Mouse (Mus musculus) forebrain, embryonic 16.5 days (tissue): ENCODE data around the gene Mpc2. TPM values are rescaled to one million over a fixed set of nuclear protein-coding genes. Genes with fewer than 3 reads are reported as not detected.

Source experiments
- ATAC-seq: fragments of 200-750 bp; cut with Nextera tagmentation; 2 replicates; pipeline ENCODE4 v1.8.0; 2017; ENCODE audit warnings: mild to moderate bottlenecking, moderate library complexity
- H3K27ac ChIP-seq: fragments of 300-500 bp; sonication (generic); 2 replicates; pipeline ENCODE4 v1.5.1; 2014; ENCODE audit warnings: low read length, control low read depth
- H3K27me3 ChIP-seq: fragments of 300-500 bp; sonication (generic); replicated peaks from 2 replicates; pipeline ENCODE4 v1.6.1; 2014; ENCODE audit warnings: low read length; ENCODE audit not compliant: control insufficient read depth, insufficient read depth
- H3K36me3 ChIP-seq: fragments of 300-500 bp; sonication (generic); 2 replicates; pipeline ENCODE4 v1.6.1; 2014; ENCODE audit not compliant: control insufficient read depth, insufficient read depth
- H3K4me1 ChIP-seq: fragments of 300-500 bp; sonication (generic); replicated peaks from 2 replicates; pipeline ENCODE4 v1.6.1; 2014; ENCODE audit warnings: low read length; ENCODE audit not compliant: control insufficient read depth, insufficient read depth
- H3K4me2 ChIP-seq: fragments of 300-500 bp; sonication (generic); 2 replicates; pipeline ENCODE4 v1.6.1; 2014; ENCODE audit warnings: mild to moderate bottlenecking, low read length, control low read depth
- H3K4me3 ChIP-seq: fragments of 300-500 bp; sonication (generic); replicated peaks from 2 replicates; pipeline ENCODE4 v1.5.1; 2014; ENCODE audit warnings: mild to moderate bottlenecking, low read length, control low read depth
- H3K9ac ChIP-seq: fragments of 300-500 bp; sonication (generic); replicated peaks from 2 replicates; pipeline ENCODE4 v1.6.1; 2014; ENCODE audit warnings: low read depth, low read length, control low read depth
- H3K9me3 ChIP-seq: fragments of 300-500 bp; sonication (generic); 2 replicates; pipeline ENCODE4 v1.6.1; 2016; ENCODE audit warnings: low read length; ENCODE audit not compliant: control insufficient read depth
- WGBS: fragments of 180-500 bp; shearing (Covaris S2); extraction: QIAGEN DNeasy Blood & Tissue Kit; methylation state at CpG from one replicate; pipeline ENCODE4 v1.1.7; 2014; 5-methylcytosine and 5-hydroxymethylcytosine counted together
- polyA plus RNA-seq: library from polyadenylated mRNA; unstranded; fragments of >200 nt; fragmentation: Nextera tagmentation; extraction: Ambion mirVana; gene quantifications from 2 replicates; pipeline ENCODE4 v1.2.1, GENCODE M21; 2015

The Mpc2 gene
- polyA plus RNA-seq, 1 experiment from 2014 or later: 162 TPM

DNA sequence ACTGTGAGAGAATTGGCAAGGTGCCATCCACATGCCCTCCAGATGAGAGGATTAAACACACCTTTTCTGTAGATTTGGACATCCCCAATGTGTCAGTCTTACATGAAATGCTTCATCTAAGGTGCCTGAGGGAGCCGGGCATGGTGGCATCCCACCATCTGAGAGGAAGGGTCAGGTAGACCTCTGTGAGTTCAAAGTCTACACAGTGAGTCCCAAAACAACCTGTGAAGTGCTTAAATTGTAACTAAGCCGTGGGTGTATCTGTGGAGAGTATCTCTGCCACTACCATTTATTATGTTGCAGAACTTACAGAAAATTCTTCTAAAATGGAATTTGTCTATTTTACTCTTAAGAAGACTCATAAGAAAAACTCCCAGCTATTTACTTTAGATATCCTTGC, 25.7 kb downstream of the Mpc2 start:
- Histone ChIP-seq H3K4me1 (no peaks in the 10 kb centered on the region), H3K4me3 (no peak overlapping the region), H3K27ac (no peak overlapping the region), H3K36me3 (peaks cover 3% of the 10 kb centered on the region; the same call in 1 of the 2 replicates), H3K4me2 (no peak overlapping the region), H3K9ac (no peak overlapping the region), H3K9me3 (no peaks in the 10 kb centered on the region), H3K27me3 (no peaks in the 10 kb centered on the region)
- WGBS: 91% methylated on average over 2 of the region's 2 CpGs
- no peak for ATAC-seq

DNA sequence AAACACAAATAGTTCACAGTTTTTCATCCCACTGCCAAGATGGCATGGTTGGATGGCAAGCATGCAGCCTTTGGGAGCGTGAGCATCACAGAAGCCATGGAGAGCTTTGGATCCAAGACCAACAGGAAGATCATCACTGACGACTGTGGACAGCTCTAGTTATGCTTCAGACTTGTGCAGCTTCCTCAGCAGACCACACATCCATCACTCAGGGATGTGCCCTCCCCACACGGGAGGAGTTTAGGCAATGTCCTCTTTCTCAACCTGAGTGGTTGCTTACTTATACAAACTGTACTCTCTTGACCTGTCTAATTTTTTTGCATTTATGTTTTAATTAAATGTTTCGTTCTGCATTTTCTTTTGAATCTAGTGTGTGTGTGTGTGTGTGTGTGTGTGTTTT, 28.8 kb downstream of the Mpc2 start:
- 89% methylated on average over 4 of the region's 4 CpGs for WGBS
- H3K9me3 ChIP-seq: no peaks in the 10 kb centered on the region

DNA sequence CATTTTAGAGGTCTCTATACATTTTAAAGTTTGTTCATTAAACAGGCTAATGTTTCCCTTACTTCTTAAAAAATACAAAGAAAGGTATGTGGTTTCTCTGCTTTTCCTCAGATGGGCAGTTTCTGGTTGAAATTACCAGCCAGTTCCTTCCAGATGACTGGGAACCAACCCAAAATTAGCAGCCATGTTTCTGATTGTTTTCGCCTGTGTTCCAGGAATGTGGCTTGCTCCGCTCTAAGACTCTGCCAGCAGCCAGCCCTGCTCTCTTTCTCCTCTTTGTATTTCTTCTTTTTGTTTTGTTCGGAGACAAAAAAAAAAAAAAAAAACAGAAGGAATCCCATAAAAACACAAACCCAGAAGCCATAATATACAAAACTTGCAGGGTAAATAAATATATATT, 38.4 kb downstream of the Mpc2 start:
- Histone ChIP-seq H3K27ac (no peak overlapping the region), H3K9ac (no peak overlapping the region), H3K36me3 (no peaks in the 10 kb centered on the region), H3K4me3 (no peak overlapping the region), H3K27me3 (no peaks in the 10 kb centered on the region), H3K4me2 (no peak overlapping the region), H3K9me3 (no peaks in the 10 kb centered on the region), H3K4me1 (no peaks in the 10 kb centered on the region)
- WGBS: 14% methylated on average over 3 of the region's 3 CpGs
- ATAC-seq: no peak

More for the DNA sequence above, 28.8 kb downstream of the Mpc2 start:
- H3K27me3 ChIP-seq: no peaks in the 10 kb centered on the region
- H3K36me3 ChIP-seq: no peaks in the 10 kb centered on the region
- no peak overlapping the region for H3K27ac ChIP-seq
- H3K4me3 ChIP-seq: no peak overlapping the region
- no peak overlapping the region for H3K9ac ChIP-seq
- H3K4me2 ChIP-seq: no peak overlapping the region
- ATAC-seq: no peak
- H3K4me1 ChIP-seq: no peaks in the 10 kb centered on the region

DNA sequence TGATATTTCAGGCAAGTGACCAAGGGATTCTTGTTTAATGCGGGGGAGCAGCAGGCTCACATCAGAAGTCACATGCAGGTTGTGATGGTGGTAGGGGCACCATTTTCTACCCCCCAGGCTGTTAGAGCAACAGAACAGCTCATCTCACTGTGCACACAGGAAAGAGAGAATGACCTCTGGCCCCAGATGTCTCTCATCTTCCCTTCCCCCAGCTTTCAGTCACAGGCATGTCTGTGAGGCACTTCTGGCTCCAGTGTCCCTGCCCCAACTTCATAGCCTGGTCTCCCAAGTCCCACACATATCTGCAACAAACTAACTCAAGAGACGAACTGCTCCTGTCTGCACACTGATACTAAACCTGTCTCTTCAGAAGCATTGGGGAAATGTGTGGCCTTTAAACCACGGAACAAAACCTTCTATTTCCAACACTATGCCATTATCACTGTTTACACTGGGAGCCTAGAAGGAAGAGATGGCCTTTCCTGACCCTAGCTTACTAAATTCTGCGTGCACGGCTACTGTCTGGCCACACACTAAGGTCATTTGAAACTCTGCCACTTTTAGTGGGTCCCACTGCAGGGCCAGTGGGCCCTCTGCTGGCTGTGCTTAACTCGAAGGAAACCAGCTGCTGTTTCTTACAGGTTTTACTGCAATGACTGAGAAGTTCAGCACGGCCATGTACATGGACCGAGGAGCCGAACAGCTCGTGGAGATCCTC, 43.0 kb downstream of the Mpc2 start:
- Histone ChIP-seq H3K9ac (no peak overlapping the region), H3K36me3 (no peaks in the 10 kb centered on the region), H3K4me2 (no peak overlapping the region), H3K4me1 (no peaks in the 10 kb centered on the region), H3K4me3 (no peak overlapping the region), H3K9me3 (no peaks in the 10 kb centered on the region), H3K27me3 (no peaks in the 10 kb centered on the region), H3K27ac (no peak overlapping the region)
- ATAC-seq: no peak
- 70% methylated on average over 10 of the region's 10 CpGs for WGBS

- Histone ChIP-seq H3K4me3 (no peak overlapping the region), H3K9me3 (no peaks in the 10 kb centered on the region), H3K27ac (no peak overlapping the region), H3K4me1 (no peaks in the 10 kb centered on the region), H3K36me3 (no peaks in the 10 kb centered on the region), H3K4me2 (no peak overlapping the region), H3K27me3 (no peaks in the 10 kb centered on the region), H3K9ac (no peak overlapping the region)
- WGBS: 86% methylated on average over 6 of the region's 6 CpGs
- no peak for ATAC-seq
Observed at GRCm38 (mm10) chr1:165506303-165506702, 45.9 kb downstream of the Mpc2 start.

DNA sequence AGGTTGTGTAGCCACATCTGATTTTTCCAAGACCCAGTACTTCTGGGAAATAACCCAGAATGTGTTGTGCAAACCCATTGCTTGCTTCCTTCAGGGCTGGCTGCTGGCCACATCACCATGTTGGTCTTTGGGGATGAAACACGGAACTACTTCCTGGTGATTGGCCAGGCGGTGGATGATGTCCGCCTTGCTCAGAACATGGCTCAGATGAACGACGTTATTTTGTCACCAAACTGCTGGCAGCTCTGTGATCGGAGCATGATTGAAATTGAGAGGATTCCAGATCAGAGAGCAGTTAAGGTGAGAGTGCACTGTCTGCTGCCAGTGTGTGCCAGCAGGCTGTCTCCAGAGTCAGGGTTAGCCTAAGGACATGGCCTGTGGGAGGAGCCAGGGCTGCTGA, 49.7 kb downstream of the Mpc2 start:
- Histone ChIP-seq H3K9ac (no peak overlapping the region), H3K9me3 (no peaks in the 10 kb centered on the region), H3K4me1 (no peaks in the 10 kb centered on the region), H3K27me3 (no peaks in the 10 kb centered on the region), H3K27ac (no peak overlapping the region), H3K4me2 (no peak overlapping the region), H3K36me3 (no peaks in the 10 kb centered on the region), H3K4me3 (no peak overlapping the region)
- ATAC-seq: no peak
- 87% methylated on average over 6 of the region's 6 CpGs for WGBS

GRCm38 (mm10) chr1:165520716-165521115, 60.3 kb downstream of the Mpc2 start:
- 90% methylated on average over 7 of the region's 7 CpGs for WGBS
- Histone ChIP-seq H3K9me3 (no peaks in the 10 kb centered on the region), H3K4me2 (no peak overlapping the region), H3K27me3 (no peaks in the 10 kb centered on the region), H3K4me1 (no peaks in the 10 kb centered on the region), H3K9ac (no peak overlapping the region), H3K27ac (no peak overlapping the region), H3K36me3 (no peaks in the 10 kb centered on the region), H3K4me3 (no peak overlapping the region)
- no peak for ATAC-seq

Other genes starting within 250 kb of the Mpc2 start
- gene Tiprl, start 223.6 kb upstream of the Mpc2 start, polyA plus RNA-seq: 168 and 170 TPM in 2 replicates
- 4.5 and 4.7 TPM in 2 replicates for gene Gpr161, start 164.8 kb upstream of the Mpc2 start, polyA plus RNA-seq
- gene Dcaf6, start 162 bp upstream of the Mpc2 start, polyA plus RNA-seq: 17.4 and 17.5 TPM in 2 replicates
- 0.22 and 0.29 TPM in 2 replicates for gene Adcy10, start 24.5 kb downstream of the Mpc2 start, polyA plus RNA-seq
- gene Mpzl1, start 173.9 kb downstream of the Mpc2 start, polyA plus RNA-seq: 138 and 145 TPM in 2 replicates
- 8.3 and 9.9 TPM in 2 replicates for gene Rcsd1, start 249.1 kb downstream of the Mpc2 start, polyA plus RNA-seq